Mouse (Mus musculus) midbrain, embryonic 14.5 days (tissue): Measurements from ENCODE around the gene Sh3bp2. TPM values are rescaled to one million over a fixed set of nuclear protein-coding genes. Genes with fewer than 3 reads are reported as not detected.

ENCODE experiments used
- ATAC-seq: fragments of 200-750 bp; cut with Nextera tagmentation; 2 replicates; pipeline ENCODE4 v1.8.0; 2017; ENCODE audit warnings: moderate number of reproducible peaks, moderate library complexity; ENCODE audit not compliant: low FRiP score, low TSS enrichment
- DNase-seq: peaks from one replicate; pipeline ENCODE4 v3.0.0-alpha.2; 2015
- H3K27ac ChIP-seq: fragments of 300-500 bp; sonication (generic); replicated peaks from 2 replicates; pipeline ENCODE4 v1.5.1; 2014; ENCODE audit warnings: mild to moderate bottlenecking, low read depth, low read length, moderate library complexity
- H3K27me3 ChIP-seq: fragments of 300-500 bp; sonication (generic); 2 replicates; pipeline ENCODE4 v1.6.1; 2014; ENCODE audit warnings: low read length, control low read depth, mixed read lengths; ENCODE audit not compliant: control insufficient read depth, insufficient read depth
- H3K36me3 ChIP-seq: fragments of 300-500 bp; sonication (generic); 2 replicates; pipeline ENCODE4 v1.6.1; 2014; ENCODE audit warnings: low read length, control low read depth; ENCODE audit not compliant: control insufficient read depth, insufficient read depth
- H3K4me1 ChIP-seq: fragments of 300-500 bp; sonication (generic); 2 replicates; pipeline ENCODE4 v1.6.1; 2014; ENCODE audit warnings: mild to moderate bottlenecking, antibody characterized with exemption, low read length, control low read depth; ENCODE audit not compliant: control insufficient read depth, insufficient read depth
- H3K4me2 ChIP-seq: fragments of 300-500 bp; sonication (generic); 2 replicates; pipeline ENCODE4 v1.6.1; 2014; ENCODE audit warnings: mild to moderate bottlenecking, low read length, moderate library complexity
- H3K4me3 ChIP-seq: fragments of 300-500 bp; sonication (generic); replicated peaks from 2 replicates; pipeline ENCODE4 v1.5.1; 2014; ENCODE audit warnings: low read depth, low read length
- H3K9ac ChIP-seq: fragments of 300-500 bp; sonication (generic); replicated peaks from 2 replicates; pipeline ENCODE4 v1.6.1; 2014; ENCODE audit warnings: mild to moderate bottlenecking, low read length, moderate library complexity
- H3K9me3 ChIP-seq: fragments of 300-500 bp; sonication (generic); 2 replicates; pipeline ENCODE4 v1.6.1; 2016; ENCODE audit warnings: low read length, control low read depth, mixed read lengths; ENCODE audit not compliant: control insufficient read depth
- WGBS: fragments of 180-500 bp; shearing (Covaris S2); extraction: QIAGEN DNeasy Blood & Tissue Kit; methylation state at CpG from one replicate; pipeline ENCODE4 v1.1.7; 2014; 5-methylcytosine and 5-hydroxymethylcytosine counted together
- microRNA-seq: library from miRNA; unstranded; fragments of <30 nt; microRNA quantifications from one replicate; pipeline ENCODE4, GENCODE M21; 2016
- polyA plus RNA-seq: library from polyadenylated mRNA; unstranded; fragments of >200 nt; fragmentation: Nextera tagmentation; extraction: Ambion mirVana; gene quantifications from 2 replicates; pipeline ENCODE4 v1.2.1, GENCODE M21; 2014

Gene Sh3bp2
- polyA plus RNA-seq, 1 experiment from 2014 or later = 21.7 TPM

GRCm38 (mm10) chr5:34607100-34607880, 81.7 kb downstream of the Sh3bp2 start:
- no peak overlapping the region for H3K9ac ChIP-seq
- no peak overlapping the region for H3K4me2 ChIP-seq
- no peaks in the 10 kb centered on the region for H3K27me3 ChIP-seq
- no peak overlapping the region for H3K4me3 ChIP-seq
- no peaks in the 10 kb centered on the region for H3K9me3 ChIP-seq
- 90% methylated on average over 8 of the region's 8 CpGs for WGBS
- DNase-seq (no peak), ATAC-seq (no peak)
- H3K36me3 ChIP-seq = peaks cover 83% of the 10 kb centered on the region
- H3K4me1 ChIP-seq = no peaks in the 10 kb centered on the region
- no peak overlapping the region for H3K27ac ChIP-seq

GRCm38 (mm10) chr5:34608226-34608625, 82.6 kb downstream of the Sh3bp2 start:
- Histone ChIP-seq H3K27me3 (no peaks in the 10 kb centered on the region), H3K4me2 (no peak overlapping the region), H3K27ac (no peak overlapping the region), H3K4me3 (no peak overlapping the region), H3K4me1 (no peaks in the 10 kb centered on the region), H3K36me3 (peaks cover 82% of the 10 kb centered on the region), H3K9me3 (no peaks in the 10 kb centered on the region), H3K9ac (no peak overlapping the region)
- DNase-seq (no peak), ATAC-seq (no peak)
- WGBS = 86% methylated on average over 3 of the region's 3 CpGs

- ATAC-seq (no peak), DNase-seq (no peak)
- 94% methylated on average over 4 of the region's 4 CpGs for WGBS
- H3K9ac ChIP-seq = no peak overlapping the region
- H3K9me3 ChIP-seq = no peaks in the 10 kb centered on the region
- H3K27ac ChIP-seq = no peak overlapping the region
- H3K4me3 ChIP-seq = no peak overlapping the region
- no peaks in the 10 kb centered on the region for H3K27me3 ChIP-seq
- H3K4me1 ChIP-seq = no peaks in the 10 kb centered on the region
- H3K36me3 ChIP-seq = peaks cover 87% of the 10 kb centered on the region
- H3K4me2 ChIP-seq = no peak overlapping the region
Observed at GRCm38 (mm10) chr5:34609966-34610365, 84.3 kb downstream of the Sh3bp2 start.

Small RNA genes lying within 50 kb of the gene (microRNA-seq; reads per million reads assigned to microRNA genes)
- not detected for gene Mir7036b

Other genes starting within 250 kb of the Sh3bp2 start
- gene Zfyve28, start 237.4 kb upstream of the Sh3bp2 start, polyA plus RNA-seq = 2.8 and 3.2 TPM in 2 replicates
- gene Cfap99, start 237.2 kb upstream of the Sh3bp2 start, polyA plus RNA-seq = 0.09 TPM in 1 of 2 replicates, not detected in the other
- gene Rnf4, start 189.5 kb upstream of the Sh3bp2 start, polyA plus RNA-seq = 110 and 152 TPM in 2 replicates
- gene Fam193a, start 155.9 kb upstream of the Sh3bp2 start, polyA plus RNA-seq = 20.8 and 21.9 TPM in 2 replicates
- gene Tnip2, start 11.8 kb upstream of the Sh3bp2 start, polyA plus RNA-seq = 5.9 and 6.2 TPM in 2 replicates
- gene Add1, start 47.8 kb downstream of the Sh3bp2 start, polyA plus RNA-seq = 204 and 221 TPM in 2 replicates
- 93.6 and 96.4 TPM in 2 replicates for gene Mfsd10, start 111.4 kb downstream of the Sh3bp2 start, polyA plus RNA-seq
- gene Nop14, start 134.3 kb downstream of the Sh3bp2 start, polyA plus RNA-seq = 18.9 and 20.7 TPM in 2 replicates
- gene Grk4, start 134.5 kb downstream of the Sh3bp2 start, polyA plus RNA-seq = 1.5 and 1.6 TPM in 2 replicates
- 19.7 and 20.7 TPM in 2 replicates for gene Htt, start 235.9 kb downstream of the Sh3bp2 start, polyA plus RNA-seq